Mouse (Mus musculus) liver, postnatal 0 days (tissue): ENCODE measurements around the gene Mlx.

ENCODE experiments used
- CTCF ChIP-seq: sonication (generic); IDR thresholded peaks from 2 replicates; pipeline ENCODE4 v1.5.1; 2016; ENCODE audit warnings: antibody characterized with exemption, low read depth
- EP300 ChIP-seq: IDR thresholded peaks from 2 replicates; pipeline ENCODE4 v1.6.1; 2016; ENCODE audit warnings: antibody characterized with exemption, low read depth, mild to moderate bottlenecking

DNA sequence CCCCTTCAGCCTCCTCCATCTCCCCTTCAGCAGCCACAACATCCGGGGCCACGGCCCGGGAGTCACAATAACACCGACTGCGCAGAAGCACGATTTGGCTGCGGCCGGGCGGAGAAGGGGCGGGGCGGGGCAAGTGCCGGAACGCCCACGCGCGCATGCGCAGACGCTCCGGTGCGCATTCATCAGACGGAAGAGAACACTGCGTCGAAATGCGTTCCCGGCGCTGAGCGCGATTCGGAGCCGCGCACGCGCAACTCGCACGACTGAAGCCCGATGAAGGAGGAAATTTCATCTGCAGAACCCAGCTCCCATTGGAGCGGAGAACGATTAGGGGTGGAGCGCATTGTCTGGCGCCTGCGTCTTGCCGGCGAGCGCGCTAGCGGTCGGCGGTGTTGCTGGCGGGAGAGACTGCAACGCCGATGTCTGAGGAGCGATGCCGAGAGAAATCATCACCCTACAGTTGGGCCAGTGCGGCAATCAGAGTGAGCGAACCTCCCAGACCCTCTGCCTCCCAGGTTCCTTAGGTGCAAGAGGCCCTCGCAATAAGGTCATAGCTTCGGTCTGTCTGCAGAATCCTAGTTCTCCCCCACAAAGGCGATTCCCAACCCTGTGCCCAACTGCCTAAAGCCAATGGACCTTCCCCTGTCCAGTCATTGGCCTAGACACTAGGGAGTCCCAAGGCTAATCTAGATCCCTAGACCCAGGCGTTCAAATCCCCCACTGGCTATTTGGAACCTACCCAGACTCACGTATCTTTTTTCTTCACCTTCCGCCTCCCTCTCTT lies 32.9 kb downstream of the Mlx start, which contains the start of the genes Retreg3 and Tubg1:
- TF ChIP-seq CTCF = no peak
- no peak for TF ChIP-seq EP300
